10 mouse cellular contexts compared by ENCODE assay signal in the genomic region with DNA sequence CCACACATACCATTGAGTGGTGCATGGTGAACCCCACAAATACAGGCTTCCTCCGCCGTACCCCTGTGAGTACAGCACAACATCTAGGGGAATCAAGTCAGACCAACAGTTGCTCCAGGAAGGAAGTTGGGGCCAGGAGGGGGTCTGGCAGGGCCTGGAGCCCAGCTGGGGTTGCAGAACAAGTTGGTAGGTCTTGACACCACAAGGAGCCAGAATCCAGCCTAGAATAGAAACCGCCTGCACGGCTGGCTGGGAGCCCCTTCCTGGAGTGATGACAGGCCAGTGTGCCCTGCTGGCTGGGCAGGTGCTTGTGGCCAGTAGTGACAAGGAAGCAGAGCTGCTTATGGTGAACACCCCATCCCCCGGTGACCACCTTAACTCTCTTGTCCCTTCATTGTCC.
A peak's percentile ranks its signal among the peaks of the same experiment; 100 is the strongest.
DNase-seq lines count a peak whose midpoint lies in the region; ATAC-seq and TF ChIP-seq lines count a peak whose summit lies in the region.
"Had no signal": no experiment of that assay in that cellular context is flagged by ENCODE, and none has a peak within 500 bp of the region (broad histone marks: within the 10 kb centered on the region; RNA-seq: fewer than 3 reads in every experiment).

No protein-coding gene starts in this region.

- no peak overlapping the region for H3K4me3 ChIP-seq in lung, adult 2 months (replicated peaks; ENCODE audit: extremely low read depth, low read depth, low read length)
- H3K4me3 ChIP-seq: embryonic facial prominence, embryonic 13.5 days had no signal

- H3K4me1 ChIP-seq in lung, adult 2 months (ENCODE audit: control insufficient read depth, insufficient read depth, low read length): peaks cover 3% of the 10 kb centered on the region

- intact Hi-C loops in heart, postnatal 14 days (cut with DNase I): loop anchor here (5.0 kb wide), 2 partner anchors 86 to 144 kb away; partner anchors contain the start of gene Med13l

- TF ChIP-seq POLR2A in lung, adult 2 months (IDR thresholded peaks at IDR 0.05; ENCODE audit: borderline replicate concordance, extremely low read depth, low read depth, low read length): no peak

- 67% methylated on average over 5 of the region's 5 CpGs for WGBS in lung, adult 2 months

- no peak for TF ChIP-seq CTCF in lung, adult 2 months (IDR thresholded peaks at IDR 0.05; ENCODE audit: insufficient read depth, low read length)

- DNase-seq in 416B (ENCODE audit: low read depth): peak; percentile 82
- DNase-seq in gastrocnemius, adult 8-10 months (ENCODE audit: low spot score in 2 of 2): peak; percentile 72 to 77
- DNase-seq in heart, postnatal 14 days: peak; percentile 47 to 74
- no peak for DNase-seq in lung, adult 2 months
- no peak for DNase-seq in frontal cortex, postnatal 25 days (ENCODE audit: low spot score in 2 of 2)
- no peak for DNase-seq in adrenal gland, adult 18-20 months (ENCODE audit: low spot score in 2 of 2)
- DNase-seq in cerebellum, adult 9-10 months: no peak

- peak; percentile 9 for ATAC-seq in megakaryocyte, adult 5-6 weeks (ENCODE audit: poor library complexity, severe bottlenecking)
- ATAC-seq: lung, postnatal 0 days had no signal

Comparison
In these comparisons a context has a peak if more than half of its experiments do, and no peak if none do; other contexts are left out.
1. DNase-seq: peak in 416B (single experiment), gastrocnemius, adult 8-10 months (2 of 2) and heart, postnatal 14 days (2 of 2); none in lung, adult 2 months (single experiment), frontal cortex, postnatal 25 days (0 of 2), adrenal gland, adult 18-20 months (0 of 2) and cerebellum, adult 9-10 months (single experiment).